Mouse (Mus musculus) spleen, adult 2 months (tissue): Measurements from ENCODE around the gene Zp3.

Experiments used
- CTCF ChIP-seq: fragments of 200-500 bp; IDR thresholded peaks from 2 replicates; pipeline ENCODE4 v1.5.1; 2011; ENCODE audit warnings: mild to moderate bottlenecking, inconsistent platforms; ENCODE audit not compliant: insufficient read depth, insufficient read length, insufficient replicate concordance; ENCODE audit errors: extremely low read depth
- POLR2A ChIP-seq: fragments of 200-500 bp; IDR thresholded peaks from 2 replicates; pipeline ENCODE4 v1.6.1; 2011; ENCODE audit warnings: low read depth, low read length, inconsistent platforms

GRCm38 (mm10) chr5:135932359-135932758, 47.5 kb upstream of the Zp3 start:
- no peak for TF ChIP-seq CTCF
- TF ChIP-seq POLR2A = no peak
